Mouse (Mus musculus) cerebellum, adult 2 months (tissue): Measurements from ENCODE around the gene Ntsr2. TPM values are rescaled to one million over a fixed set of nuclear protein-coding genes. Genes with fewer than 3 reads are reported as not detected.
A peak's percentile ranks its signal among the peaks of the same experiment; 100 is the strongest.

Experiments used
- DNase-seq, 2 experiments: peaks; one replicate each; pipeline ENCODE4 v3.0.0; 2021
- H3K27ac ChIP-seq: fragments of 200-500 bp; 2 replicates; pipeline ENCODE4 v1.5.1; 2012; ENCODE audit warnings: low read length, control low read depth, inconsistent platforms; ENCODE audit not compliant: insufficient read depth
- H3K27me3 ChIP-seq: fragments of 200-500 bp; 2 replicates; pipeline ENCODE4 v1.6.1; 2012; ENCODE audit warnings: inconsistent platforms, mild to moderate bottlenecking, low read length, moderate library complexity; ENCODE audit not compliant: control insufficient read depth, insufficient read depth
- H3K4me1 ChIP-seq: fragments of 200-500 bp; 2 replicates; pipeline ENCODE4 v1.6.1; 2011; ENCODE audit warnings: low read length; ENCODE audit not compliant: control insufficient read depth, insufficient read depth
- H3K4me3 ChIP-seq: fragments of 200-500 bp; replicated peaks from 2 replicates; pipeline ENCODE3; 2011; ENCODE audit warnings: mild to moderate bottlenecking, low read depth, low read length, control low read depth; ENCODE audit not compliant: insufficient read depth
- CTCF ChIP-seq: fragments of 200-500 bp; IDR thresholded peaks from 2 replicates; pipeline ENCODE4 v1.5.1; 2011; ENCODE audit warnings: low read depth, mild to moderate bottlenecking, control low read depth, low read length, moderate library complexity, borderline replicate concordance; ENCODE audit not compliant: insufficient read depth
- POLR2A ChIP-seq: fragments of 200-500 bp; IDR thresholded peaks from 2 replicates; pipeline ENCODE4 v1.6.1; 2011; ENCODE audit warnings: low read length, control low read depth, borderline replicate concordance; ENCODE audit not compliant: insufficient read depth
- whole genome bisulfite sequencing: fragments of 180-500 bp; shearing (Covaris S2); methylation state at CpG from one replicate; pipeline ENCODE4 v1.1.7; 2018; 5-methylcytosine and 5-hydroxymethylcytosine counted together
- polyA plus RNA-seq: library from polyadenylated mRNA; depleted of rRNA; stranded (reverse); fragments of >200 nt; gene quantifications from 2 replicates; pipeline ENCODE4 v1.2.3, GENCODE M21; 2012

The Ntsr2 gene
- polyA plus RNA-seq, 1 experiment, result 262 TPM

GRCm38 (mm10) chr12:16620230-16620629 lies 33.0 kb upstream of the Ntsr2 start:
- Histone ChIP-seq H3K4me1 (peaks cover 8% of the 10 kb centered on the region), H3K27ac (no peak overlapping the region), H3K27me3 (no peaks in the 10 kb centered on the region; the same call in 1 of the 2 replicates), H3K4me3 (no peak overlapping the region)
- DNase-seq, result no peak
- WGBS, result 94% methylated on average over 3 of the region's 3 CpGs
- no peak for TF ChIP-seq POLR2A
- no peak for TF ChIP-seq CTCF

GRCm38 (mm10) chr12:16630152-16630865 lies 22.9 kb upstream of the Ntsr2 start:
- TF ChIP-seq POLR2A, result no peak
- H3K4me1 ChIP-seq, result no peaks in the 10 kb centered on the region; the same call in 1 of the 2 replicates
- no peak overlapping the region for H3K27ac ChIP-seq
- no peaks in the 10 kb centered on the region for H3K27me3 ChIP-seq
- H3K4me3 ChIP-seq, result no peak overlapping the region
- 33% methylated on average over 7 of the region's 7 CpGs for WGBS
- no peak for DNase-seq

GRCm38 (mm10) chr12:16630866-16631185 lies 22.4 kb upstream of the Ntsr2 start:
- DNase-seq, result no peak

GRCm38 (mm10) chr12:16631423-16631822 lies 21.8 kb upstream of the Ntsr2 start:
- no peak for DNase-seq
- H3K27ac ChIP-seq, result no peak overlapping the region
- WGBS, result 83% methylated on average over 2 of the region's 2 CpGs
- TF ChIP-seq POLR2A (no peak), CTCF (no peak)
- no peak overlapping the region for H3K4me3 ChIP-seq
- no peaks in the 10 kb centered on the region for H3K27me3 ChIP-seq
- no peaks in the 10 kb centered on the region; the same call in 1 of the 2 replicates for H3K4me1 ChIP-seq

More at GRCm38 (mm10) chr12:16630866-16631185, 22.4 kb upstream of the Ntsr2 start:
- TF ChIP-seq POLR2A (no peak), CTCF (no peak)
- Histone ChIP-seq H3K27me3 (no peaks in the 10 kb centered on the region), H3K27ac (no peak overlapping the region), H3K4me3 (no peak overlapping the region), H3K4me1 (no peaks in the 10 kb centered on the region; the same call in 1 of the 2 replicates)
- WGBS, result 96% methylated on average over 1 of the region's 1 CpGs

GRCm38 (mm10) chr12:16633235-16633634 lies 19.9 kb upstream of the Ntsr2 start:
- no peak for DNase-seq
- Histone ChIP-seq H3K27ac (no peak overlapping the region), H3K4me3 (no peak overlapping the region), H3K27me3 (no peaks in the 10 kb centered on the region), H3K4me1 (no peaks in the 10 kb centered on the region; the same call in 1 of the 2 replicates)
- 90% methylated on average over 6 of the region's 6 CpGs for WGBS
- TF ChIP-seq CTCF, result no peak
- no peak for TF ChIP-seq POLR2A

- H3K27me3 ChIP-seq, result no peaks in the 10 kb centered on the region
- peak in 1 of 2 experiments; percentile 41 for DNase-seq
- H3K4me3 ChIP-seq, result no peak overlapping the region
- no peak overlapping the region for H3K27ac ChIP-seq
- no peaks in the 10 kb centered on the region; the same call in 1 of the 2 replicates for H3K4me1 ChIP-seq
- TF ChIP-seq CTCF, result peak; percentile 63
- TF ChIP-seq POLR2A, result no peak
- 27% methylated on average over 14 of the region's 14 CpGs for WGBS
Observed at GRCm38 (mm10) chr12:16634075-16634813, 18.9 kb upstream of the Ntsr2 start.

- TF ChIP-seq CTCF (no peak), POLR2A (no peak)
Observed at GRCm38 (mm10) chr12:16635816-16636215, 17.4 kb upstream of the Ntsr2 start.

More at GRCm38 (mm10) chr12:16635816-16636215, 17.4 kb upstream of the Ntsr2 start:
- Histone ChIP-seq H3K27me3 (no peaks in the 10 kb centered on the region), H3K4me1 (no peaks in the 10 kb centered on the region), H3K4me3 (no peak overlapping the region), H3K27ac (no peak overlapping the region)
- DNase-seq, result no peak
- 80% methylated on average over 6 of the region's 6 CpGs for WGBS
